ENCODE assay signal across 10 mouse cellular contexts in genomic region chr13:30039791-30040190, GRCm38 (mm10).
"Had no signal": no experiment of that assay in that cellular context is flagged by ENCODE, and none has a peak within 500 bp of the region (broad histone marks: within the 10 kb centered on the region; RNA-seq: fewer than 3 reads in every experiment).

No protein-coding gene starts in this region.

- DNase-seq: lung, adult 2 months; lung, postnatal 14 days; lung, postnatal 36 days; right cerebral cortex, postnatal 14 days; thymus, adult 2 months; thymus, postnatal 25 days; thymus, postnatal 4 days had no signal

- ATAC-seq: lung, postnatal 0 days; midbrain, embryonic 13.5 days; midbrain, embryonic 15.5 days had no signal
